Mouse (Mus musculus) embryonic facial prominence, embryonic 15.5 days (tissue): ENCODE measurements at regions not wholly inside any gene's neighbourhood (a gene's known extent, or its start where the extent isn't known, plus 50 kb on each side); places are given as distances from the start of the nearest gene placed in this dataset.

Source experiments
- ATAC-seq: fragments of 200-750 bp; cut with Nextera tagmentation; 2 replicates; pipeline ENCODE4 v1.8.0; 2017; ENCODE audit warnings: low read depth, moderate TSS enrichment; ENCODE audit not compliant: insufficient number of reproducible peaks, low FRiP score, low TSS enrichment
- H3K27ac ChIP-seq: fragments of 300-500 bp; sonication (generic); replicated peaks from 2 replicates; pipeline ENCODE4 v1.5.1; 2015; ENCODE audit warnings: mild to moderate bottlenecking, inconsistent platforms
- H3K27me3 ChIP-seq: fragments of 300-500 bp; sonication (generic); 2 replicates; pipeline ENCODE4 v1.6.1; 2015; ENCODE audit warnings: inconsistent platforms
- H3K36me3 ChIP-seq: fragments of 300-500 bp; sonication (generic); 2 replicates; pipeline ENCODE4 v1.6.1; 2015; ENCODE audit warnings: mild to moderate bottlenecking, inconsistent platforms
- H3K4me1 ChIP-seq: fragments of 300-500 bp; sonication (generic); 2 replicates; pipeline ENCODE4 v1.6.1; 2015; ENCODE audit warnings: inconsistent platforms
- H3K4me2 ChIP-seq: fragments of 300-500 bp; sonication (generic); replicated peaks from 2 replicates; pipeline ENCODE4 v1.6.1; 2015; ENCODE audit warnings: mild to moderate bottlenecking, inconsistent platforms
- H3K4me3 ChIP-seq: fragments of 300-500 bp; sonication (generic); replicated peaks from 2 replicates; pipeline ENCODE4 v1.5.1; 2015; ENCODE audit warnings: mild to moderate bottlenecking, inconsistent platforms
- H3K9ac ChIP-seq: fragments of 300-500 bp; sonication (generic); 2 replicates; pipeline ENCODE4 v1.6.1; 2015; ENCODE audit warnings: inconsistent platforms
- H3K9me3 ChIP-seq: fragments of 300-500 bp; sonication (generic); replicated peaks from 2 replicates; pipeline ENCODE4 v1.6.1; 2016; ENCODE audit warnings: inconsistent platforms
- WGBS: fragments of 180-500 bp; shearing (Covaris S2); methylation state at CpG from one replicate; pipeline ENCODE4 v1.1.7; 2015; 5-methylcytosine and 5-hydroxymethylcytosine counted together

GRCm38 (mm10) chr1:183749126-183749525, 264.0 kb upstream of the Dusp10 start:
- no peak for ATAC-seq
- no peaks in the 10 kb centered on the region for H3K27me3 ChIP-seq
- no peaks in the 10 kb centered on the region for H3K9me3 ChIP-seq
- H3K4me1 ChIP-seq, result no peaks in the 10 kb centered on the region
- H3K27ac ChIP-seq, result no peak overlapping the region
- whole genome bisulfite sequencing, result 81% methylated on average over 2 of the region's 2 CpGs
- no peaks in the 10 kb centered on the region for H3K36me3 ChIP-seq
- no peak overlapping the region for H3K4me3 ChIP-seq
- no peak overlapping the region for H3K9ac ChIP-seq
- H3K4me2 ChIP-seq, result no peak overlapping the region

GRCm38 (mm10) chr1:183754500-183754899, 258.6 kb upstream of the Dusp10 start:
- no peaks in the 10 kb centered on the region for H3K4me1 ChIP-seq
- H3K4me3 ChIP-seq, result no peak overlapping the region
- no peak overlapping the region for H3K27ac ChIP-seq
- no peaks in the 10 kb centered on the region for H3K27me3 ChIP-seq
- H3K9ac ChIP-seq, result no peak overlapping the region
- H3K9me3 ChIP-seq, result no peaks in the 10 kb centered on the region
- no peak overlapping the region for H3K4me2 ChIP-seq
- H3K36me3 ChIP-seq, result no peaks in the 10 kb centered on the region
- 86% methylated on average over 4 of the region's 4 CpGs for WGBS
- ATAC-seq, result no peak

GRCm38 (mm10) chr1:183756716-183757115, 256.4 kb upstream of the Dusp10 start:
- Histone ChIP-seq H3K27me3 (no peaks in the 10 kb centered on the region), H3K27ac (no peak overlapping the region), H3K4me3 (no peak overlapping the region), H3K9me3 (no peaks in the 10 kb centered on the region), H3K4me1 (no peaks in the 10 kb centered on the region), H3K9ac (no peak overlapping the region), H3K4me2 (no peak overlapping the region), H3K36me3 (no peaks in the 10 kb centered on the region)
- no peak for ATAC-seq
- 79% methylated on average over 8 of the region's 8 CpGs for WGBS

- H3K4me1 ChIP-seq, result no peaks in the 10 kb centered on the region
- no peaks in the 10 kb centered on the region for H3K27me3 ChIP-seq
- no peaks in the 10 kb centered on the region for H3K9me3 ChIP-seq
- ATAC-seq, result no peak
- no peak overlapping the region for H3K27ac ChIP-seq
- H3K9ac ChIP-seq, result no peak overlapping the region
- H3K4me3 ChIP-seq, result no peak overlapping the region
- no peaks in the 10 kb centered on the region for H3K36me3 ChIP-seq
- H3K4me2 ChIP-seq, result no peak overlapping the region
- WGBS, result 53% methylated on average over 11 of the region's 11 CpGs
Measured at GRCm38 (mm10) chr1:183763864-183764726, 249.0 kb upstream of the Dusp10 start.

GRCm38 (mm10) chr1:183772844-183773243, 240.3 kb upstream of the Dusp10 start:
- H3K9me3 ChIP-seq, result no peaks in the 10 kb centered on the region
- WGBS, result 87% methylated on average over 6 of the region's 6 CpGs
- H3K4me1 ChIP-seq, result no peaks in the 10 kb centered on the region
- no peaks in the 10 kb centered on the region for H3K36me3 ChIP-seq
- no peak for ATAC-seq
- H3K4me2 ChIP-seq, result no peak overlapping the region
- no peak overlapping the region for H3K9ac ChIP-seq
- H3K4me3 ChIP-seq, result no peak overlapping the region
- H3K27ac ChIP-seq, result no peak overlapping the region
- H3K27me3 ChIP-seq, result no peaks in the 10 kb centered on the region

- Histone ChIP-seq H3K4me3 (no peak overlapping the region), H3K9me3 (no peaks in the 10 kb centered on the region), H3K36me3 (no peaks in the 10 kb centered on the region), H3K4me2 (no peak overlapping the region), H3K27ac (no peak overlapping the region), H3K4me1 (peaks cover 13% of the 10 kb centered on the region), H3K9ac (no peak overlapping the region), H3K27me3 (no peaks in the 10 kb centered on the region)
- WGBS, result 90% methylated on average over 9 of the region's 9 CpGs
- ATAC-seq, result no peak
Measured at GRCm38 (mm10) chr1:183780180-183780579, 232.9 kb upstream of the Dusp10 start.

GRCm38 (mm10) chr1:183780779-183781178, 232.3 kb upstream of the Dusp10 start:
- Histone ChIP-seq H3K36me3 (no peaks in the 10 kb centered on the region), H3K9me3 (no peaks in the 10 kb centered on the region), H3K27ac (no peak overlapping the region; the same call in 1 of the 2 replicates), H3K4me3 (no peak overlapping the region), H3K27me3 (no peaks in the 10 kb centered on the region), H3K9ac (no peak overlapping the region), H3K4me2 (no peak overlapping the region), H3K4me1 (peaks cover 13% of the 10 kb centered on the region)
- WGBS, result 40% methylated on average over 4 of the region's 4 CpGs
- ATAC-seq, result no peak

- H3K4me1 ChIP-seq, result peaks cover 13% of the 10 kb centered on the region
- no peak; the same call in 1 of the 2 replicates for ATAC-seq
- no peak overlapping the region for H3K4me2 ChIP-seq
- H3K27me3 ChIP-seq, result no peaks in the 10 kb centered on the region
- H3K9ac ChIP-seq, result no peak overlapping the region
- no peaks in the 10 kb centered on the region for H3K9me3 ChIP-seq
- H3K4me3 ChIP-seq, result no peak overlapping the region
- no peaks in the 10 kb centered on the region for H3K36me3 ChIP-seq
- WGBS, result 40% methylated on average over 8 of the region's 8 CpGs
- no peak overlapping the region for H3K27ac ChIP-seq
Measured at GRCm38 (mm10) chr1:183783440-183784130, 229.5 kb upstream of the Dusp10 start.

- H3K9ac ChIP-seq, result no peak overlapping the region
- WGBS, result 79% methylated on average over 7 of the region's 7 CpGs
- H3K4me2 ChIP-seq, result no peak overlapping the region
- no peaks in the 10 kb centered on the region for H3K36me3 ChIP-seq
- no peaks in the 10 kb centered on the region for H3K27me3 ChIP-seq
- no peak overlapping the region for H3K4me3 ChIP-seq
- no peak for ATAC-seq
- peaks cover 10% of the 10 kb centered on the region; the same call in 1 of the 2 replicates for H3K4me1 ChIP-seq
- no peak overlapping the region for H3K27ac ChIP-seq
- no peaks in the 10 kb centered on the region for H3K9me3 ChIP-seq
Measured at GRCm38 (mm10) chr1:183792230-183792813, 220.8 kb upstream of the Dusp10 start.

- Histone ChIP-seq H3K27ac (no peak overlapping the region), H3K4me1 (peaks cover 10% of the 10 kb centered on the region; the same call in 1 of the 2 replicates), H3K9me3 (no peaks in the 10 kb centered on the region), H3K4me2 (no peak overlapping the region), H3K36me3 (no peaks in the 10 kb centered on the region), H3K4me3 (no peak overlapping the region), H3K27me3 (no peaks in the 10 kb centered on the region), H3K9ac (no peak overlapping the region)
- no peak for ATAC-seq
- 82% methylated on average over 4 of the region's 4 CpGs for WGBS
Measured at GRCm38 (mm10) chr1:183793324-183793723, 219.8 kb upstream of the Dusp10 start.

- H3K9ac ChIP-seq, result no peak overlapping the region
- H3K4me3 ChIP-seq, result no peak overlapping the region
- 25% methylated on average over 8 of the region's 8 CpGs for WGBS
- H3K4me2 ChIP-seq, result no peak overlapping the region
- 0 out of 2 replicates have a peak overlapping the region, but pooled peaks have one; percentile 6 for H3K27ac ChIP-seq
- no peaks in the 10 kb centered on the region for H3K9me3 ChIP-seq
- H3K27me3 ChIP-seq, result no peaks in the 10 kb centered on the region
- no peaks in the 10 kb centered on the region for H3K36me3 ChIP-seq
- ATAC-seq, result peak; percentile 39; the same call in 1 of the 2 replicates
- H3K4me1 ChIP-seq, result peaks cover 17% of the 10 kb centered on the region
Measured at GRCm38 (mm10) chr1:183793913-183794445, 219.1 kb upstream of the Dusp10 start.
